Mouse (Mus musculus): Measurements from ENCODE around the gene Magea6.
"Not testable (repeated sequence)": the region's sequence is repeated elsewhere in the genome, so short reads cannot be mapped to it uniquely, and the experiment has no call there.

The Magea6 gene

GRCm38 (mm10) chrX:154935887-154936286 lies at the start of gene Magea6:
Gene Magea6, minus strand, starts transcription at chrX:154935987.
- not testable (repeated sequence) for DNase-seq

DNA sequence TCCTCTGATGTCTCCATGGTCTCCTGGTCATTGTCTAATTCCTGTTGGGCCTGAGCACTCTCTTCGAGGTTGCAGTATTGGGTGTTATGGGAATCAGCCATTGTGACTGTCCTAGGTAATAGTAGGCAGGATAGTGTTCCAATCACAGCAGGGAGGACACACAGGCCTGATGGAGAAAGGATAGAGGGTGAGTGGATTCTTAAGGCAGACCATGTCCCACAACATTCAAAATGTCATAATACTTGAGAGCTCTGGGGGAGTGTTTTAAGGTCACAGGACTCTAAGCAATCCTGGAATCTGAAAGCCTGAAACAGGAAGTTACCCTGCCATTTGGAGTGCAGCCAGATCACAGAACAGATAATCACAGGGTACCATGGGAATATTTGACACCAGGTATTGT lies 13.6 kb upstream of the Magea6 start, which contains the start of gene Magea3:
Gene Magea3 (minus strand): TSS at position 101 of the 400 bp plus-strand sequence.
- not testable (repeated sequence) for DNase-seq

DNA sequence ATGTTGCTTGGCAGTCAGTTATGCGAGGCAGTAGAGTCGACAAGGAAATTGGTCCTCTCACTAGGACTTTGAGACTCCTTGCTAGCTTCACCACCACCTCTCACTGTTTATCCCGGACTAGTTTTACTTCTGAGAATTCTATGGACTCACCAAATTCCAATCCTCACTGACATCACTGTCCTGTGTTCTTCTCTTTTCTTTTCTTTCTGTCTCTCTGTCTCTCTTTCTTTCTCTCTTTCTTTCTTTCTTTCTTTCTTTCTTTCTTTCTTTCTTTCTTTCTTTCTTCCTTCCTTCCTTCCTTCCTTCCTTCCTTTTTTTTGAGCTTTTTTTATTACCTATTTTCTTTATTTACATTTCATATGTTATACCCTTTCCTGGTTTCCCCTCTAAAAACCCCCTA lies 45.6 kb downstream of the Magea6 start, which contains the start of gene Cldn34b1:
Gene Cldn34b1 (minus strand): TSS at position 101 of the 400 bp plus-strand sequence.
- not testable (repeated sequence) for DNase-seq

Measured in right cerebral cortex, postnatal 14 days (tissue).